Mouse (Mus musculus): ENCODE data around the gene Ppp4r3b. TPM values are rescaled to one million over a fixed set of nuclear protein-coding genes. Genes with fewer than 3 reads are reported as not detected.
A peak's percentile ranks its signal among the peaks of the same experiment; 100 is the strongest.

The Ppp4r3b gene
- total RNA-seq (2017) = 196 TPM in 2 replicates

GRCm38 (mm10) chr11:29172563-29173124 is at the start of gene Ppp4r3b:
Gene Ppp4r3b, plus strand, starts transcription at chr11:29172890.
- peak; percentile 91 for ATAC-seq (ENCODE audit: extremely low read depth, insufficient number of reproducible peaks, low FRiP score, poor library complexity, severe bottlenecking)

GRCm38 (mm10) chr11:29129862-29130384 is 42.8 kb upstream of the Ppp4r3b start:
- no peak for ATAC-seq (ENCODE audit: extremely low read depth, insufficient number of reproducible peaks, low FRiP score, poor library complexity, severe bottlenecking)

GRCm38 (mm10) chr11:29130385-29131355 is 42.0 kb upstream of the Ppp4r3b start, which contains the start of gene Pnpt1:
Gene Pnpt1, plus strand, starts transcription at chr11:29130744.
- ATAC-seq (ENCODE audit: extremely low read depth, insufficient number of reproducible peaks, low FRiP score, poor library complexity, severe bottlenecking) = peak; percentile 100

- no peak for ATAC-seq (ENCODE audit: extremely low read depth, insufficient number of reproducible peaks, low FRiP score, poor library complexity, severe bottlenecking)
These were observed 32.0 kb upstream of the Ppp4r3b start for GRCm38 (mm10) chr11:29140671-29141070.

- peak; percentile 66; the same call in 1 of the 2 replicates for ATAC-seq (ENCODE audit: extremely low read depth, insufficient number of reproducible peaks, low FRiP score, poor library complexity, severe bottlenecking)
These were observed 23.8 kb upstream of the Ppp4r3b start for GRCm38 (mm10) chr11:29148901-29149300.

GRCm38 (mm10) chr11:29163569-29163968 is 9.1 kb upstream of the Ppp4r3b start:
- ATAC-seq (ENCODE audit: extremely low read depth, insufficient number of reproducible peaks, low FRiP score, poor library complexity, severe bottlenecking) = no peak

GRCm38 (mm10) chr11:29171959-29172391 is 715 bp upstream of the Ppp4r3b start:
- peak; percentile 33; the same call in 1 of the 2 replicates for ATAC-seq (ENCODE audit: extremely low read depth, insufficient number of reproducible peaks, low FRiP score, poor library complexity, severe bottlenecking)

GRCm38 (mm10) chr11:29173125-29173631 is 488 bp downstream of the Ppp4r3b start:
- ATAC-seq (ENCODE audit: extremely low read depth, insufficient number of reproducible peaks, low FRiP score, poor library complexity, severe bottlenecking) = peak; percentile 65

- no peak for ATAC-seq (ENCODE audit: extremely low read depth, insufficient number of reproducible peaks, low FRiP score, poor library complexity, severe bottlenecking)
These were observed 1.2 kb downstream of the Ppp4r3b start for GRCm38 (mm10) chr11:29173706-29174436.

GRCm38 (mm10) chr11:29179319-29179718 is 6.6 kb downstream of the Ppp4r3b start:
- ATAC-seq (ENCODE audit: extremely low read depth, insufficient number of reproducible peaks, low FRiP score, poor library complexity, severe bottlenecking) = no peak

- no peak for ATAC-seq (ENCODE audit: extremely low read depth, insufficient number of reproducible peaks, low FRiP score, poor library complexity, severe bottlenecking)
These were observed 8.0 kb downstream of the Ppp4r3b start for GRCm38 (mm10) chr11:29180657-29181056.

- no peak for ATAC-seq (ENCODE audit: extremely low read depth, insufficient number of reproducible peaks, low FRiP score, poor library complexity, severe bottlenecking)
These were observed 9.1 kb downstream of the Ppp4r3b start for GRCm38 (mm10) chr11:29181751-29182150.

- no peak for ATAC-seq (ENCODE audit: extremely low read depth, insufficient number of reproducible peaks, low FRiP score, poor library complexity, severe bottlenecking)
These were observed 16.3 kb downstream of the Ppp4r3b start for GRCm38 (mm10) chr11:29188981-29189380.

- ATAC-seq (ENCODE audit: extremely low read depth, insufficient number of reproducible peaks, low FRiP score, poor library complexity, severe bottlenecking) = no peak
These were observed 31.0 kb downstream of the Ppp4r3b start for GRCm38 (mm10) chr11:29203653-29204052.

GRCm38 (mm10) chr11:29209774-29210173 is 37.1 kb downstream of the Ppp4r3b start:
- no peak for ATAC-seq (ENCODE audit: extremely low read depth, insufficient number of reproducible peaks, low FRiP score, poor library complexity, severe bottlenecking)

GRCm38 (mm10) chr11:29216196-29216595 is 43.5 kb downstream of the Ppp4r3b start:
- ATAC-seq (ENCODE audit: extremely low read depth, insufficient number of reproducible peaks, low FRiP score, poor library complexity, severe bottlenecking) = no peak

- ATAC-seq (ENCODE audit: extremely low read depth, insufficient number of reproducible peaks, low FRiP score, poor library complexity, severe bottlenecking) = no peak
These were observed 46.4 kb downstream of the Ppp4r3b start for GRCm38 (mm10) chr11:29219055-29219454.

- ATAC-seq (ENCODE audit: extremely low read depth, insufficient number of reproducible peaks, low FRiP score, poor library complexity, severe bottlenecking) = no peak
These were observed 49.6 kb downstream of the Ppp4r3b start for GRCm38 (mm10) chr11:29222310-29222709.

- no peak for ATAC-seq (ENCODE audit: extremely low read depth, insufficient number of reproducible peaks, low FRiP score, poor library complexity, severe bottlenecking)
These were observed 52.1 kb downstream of the Ppp4r3b start for GRCm38 (mm10) chr11:29224754-29225153.

All from neutrophil, adult 5-6 weeks (primary cell).